Mouse (Mus musculus) cerebellum, postnatal 25 days (tissue): ENCODE results near the gene Slc35g1.
"Not testable (repeated sequence)": the region's sequence is repeated elsewhere in the genome, so short reads cannot be mapped to it uniquely, and the experiment has no call there.

ENCODE experiments used
- DNase-seq, 2 experiments: peaks; one replicate each; pipeline ENCODE4 v3.0.0; 2021; ENCODE audit warnings: mixed read lengths in 2 of 2

The Slc35g1 gene

DNA sequence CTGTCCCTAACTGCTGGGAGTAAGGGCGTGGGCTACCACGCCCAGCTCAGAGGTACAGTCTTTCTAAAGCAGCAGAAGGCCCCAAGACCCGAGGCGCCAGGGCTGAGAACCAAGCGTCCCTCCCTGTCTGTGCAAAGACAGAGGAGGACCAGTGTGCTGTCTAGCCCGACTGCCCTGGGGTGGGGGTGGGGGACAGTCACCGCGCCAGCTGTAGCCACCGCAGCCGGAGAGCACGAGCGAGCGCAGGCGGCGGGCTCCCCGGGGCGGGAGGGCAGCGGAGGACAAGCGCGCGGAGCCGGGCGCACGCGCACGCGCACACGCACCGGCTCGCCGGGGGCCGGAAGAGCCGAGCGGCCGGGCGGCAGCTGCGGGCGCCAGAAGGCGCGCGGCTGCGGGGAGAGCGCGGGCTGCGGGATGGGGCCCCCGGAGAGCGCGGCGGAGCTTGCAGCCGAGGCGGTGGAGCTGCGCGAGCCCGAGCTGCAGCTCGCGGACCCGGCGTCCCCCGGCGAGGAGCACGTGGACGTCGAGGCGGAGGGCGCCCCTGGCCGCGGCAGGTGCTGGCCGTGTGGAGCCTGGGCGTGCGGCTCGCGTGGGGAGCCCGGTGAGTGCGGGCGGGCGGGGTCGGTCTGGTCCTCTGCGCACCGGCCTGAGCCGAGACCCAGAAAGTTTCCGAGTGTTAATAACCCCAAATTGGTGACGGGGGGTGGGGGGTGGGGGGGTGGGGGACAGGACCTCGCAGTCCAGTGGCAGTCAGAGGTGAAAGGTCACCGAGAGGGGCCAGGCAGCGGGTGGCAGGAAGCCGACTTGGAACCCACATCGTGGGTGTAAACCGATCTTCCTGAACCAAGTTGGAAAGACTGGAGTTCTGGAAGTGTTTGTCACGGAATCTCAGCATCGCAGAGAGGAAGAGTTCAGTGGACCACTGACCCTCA lies at the start of gene Slc35g1:
TSS of gene Slc35g1 (plus strand) at position 280 of the 932 bp plus-strand sequence.
- DNase-seq, result peak; percentile 74 to 84

GRCm38 (mm10) chr19:38348271-38349012 lies 47.3 kb upstream of the Slc35g1 start:
- no peak for DNase-seq

DNA sequence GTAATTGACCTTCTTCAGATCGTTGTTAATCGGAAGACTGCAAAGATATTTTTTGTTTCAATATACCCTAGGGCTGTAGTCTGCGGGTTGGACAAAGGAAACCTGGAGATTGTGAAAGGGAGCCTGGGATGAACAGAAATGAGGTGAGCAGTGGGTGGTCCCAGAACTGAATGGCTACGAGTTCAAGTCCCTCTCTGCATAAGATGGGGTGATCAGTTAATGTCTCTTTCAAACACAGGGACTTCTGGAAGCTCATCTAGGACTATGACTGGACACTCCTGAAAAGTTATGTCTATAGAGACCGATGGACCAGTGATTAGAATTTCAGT lies 46.8 kb upstream of the Slc35g1 start:
- DNase-seq, result no peak

GRCm38 (mm10) chr19:38351202-38351601 lies 44.6 kb upstream of the Slc35g1 start:
- DNase-seq, result no peak

DNA sequence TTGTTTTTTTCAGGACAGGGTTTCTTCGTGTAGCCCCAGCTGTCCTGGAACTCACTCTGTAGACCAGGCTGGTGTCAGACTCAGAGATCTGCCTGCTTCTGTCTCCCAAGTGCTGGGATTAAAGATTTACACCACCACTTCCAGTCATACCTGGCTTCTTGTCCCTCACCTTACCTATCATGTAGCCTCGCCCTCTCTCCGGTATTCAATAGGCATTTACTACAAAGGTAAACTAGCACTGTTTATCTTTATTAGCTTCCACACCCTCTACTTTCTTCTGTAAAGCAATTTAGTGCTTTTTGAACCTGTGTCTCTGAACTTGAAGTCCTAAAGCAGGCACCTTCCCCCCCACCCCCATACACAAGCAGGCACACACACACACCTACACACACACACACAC lies 44.1 kb upstream of the Slc35g1 start:
- no peak for DNase-seq

- DNase-seq, result peak; percentile 11 to 49
Measured at GRCm38 (mm10) chr19:38352495-38353130, 43.2 kb upstream of the Slc35g1 start.

GRCm38 (mm10) chr19:38354279-38354678 lies 41.5 kb upstream of the Slc35g1 start:
- DNase-seq, result no peak

DNA sequence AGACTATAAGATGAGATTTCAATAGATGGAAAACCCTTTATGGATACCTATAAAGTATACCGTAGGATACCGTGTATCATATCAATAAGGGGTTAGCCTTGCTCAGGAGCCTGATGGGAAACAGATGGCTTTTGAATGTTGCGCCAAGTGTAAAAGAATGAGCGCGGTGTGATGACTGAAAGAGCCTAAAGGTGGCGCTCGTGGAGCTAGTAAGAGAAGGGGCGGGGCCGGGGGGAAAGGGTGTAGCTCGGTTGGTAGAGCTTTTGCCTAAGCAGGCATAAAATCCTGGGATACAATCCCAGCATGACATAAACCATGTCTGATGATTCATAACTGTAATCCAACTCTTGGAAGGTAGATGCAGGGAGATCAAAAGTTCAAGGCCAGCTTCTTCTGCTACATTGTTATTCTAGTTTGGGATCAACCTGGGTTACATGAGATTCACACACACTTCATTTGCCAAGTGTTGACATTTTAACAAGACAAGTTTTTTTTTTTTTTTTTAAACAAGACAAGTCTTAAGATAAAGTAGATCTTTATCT lies 40.9 kb upstream of the Slc35g1 start:
- no peak for DNase-seq

DNA sequence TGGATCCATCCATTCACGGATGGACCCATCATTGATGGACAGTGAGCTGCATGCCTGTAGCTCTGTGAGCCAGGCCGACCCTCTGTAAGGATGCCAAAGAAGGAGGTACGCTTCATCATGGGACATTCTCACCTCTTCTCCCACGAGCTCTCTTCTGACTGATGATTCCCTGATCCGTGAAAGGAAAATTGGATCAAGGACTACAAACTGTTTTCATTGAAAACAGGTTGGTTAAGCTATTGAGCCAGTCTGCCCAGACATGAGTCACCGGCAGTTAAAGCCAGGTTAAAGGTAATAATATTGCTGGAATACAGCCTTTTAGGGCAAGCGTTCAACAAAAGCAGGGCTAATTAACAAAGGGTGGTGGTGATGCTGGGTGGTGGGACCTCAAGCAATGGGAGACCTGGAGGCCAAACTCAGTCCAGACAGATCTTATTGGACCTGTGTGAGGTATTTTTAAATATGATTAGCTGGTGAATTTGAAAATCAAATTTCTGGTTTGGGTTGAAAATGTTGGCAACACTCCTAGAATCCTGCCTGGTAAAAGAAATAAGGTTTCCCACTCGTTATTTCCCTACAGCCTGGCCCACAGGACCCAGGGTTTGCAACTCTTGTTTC lies 39.5 kb upstream of the Slc35g1 start:
- DNase-seq, result no peak

DNA sequence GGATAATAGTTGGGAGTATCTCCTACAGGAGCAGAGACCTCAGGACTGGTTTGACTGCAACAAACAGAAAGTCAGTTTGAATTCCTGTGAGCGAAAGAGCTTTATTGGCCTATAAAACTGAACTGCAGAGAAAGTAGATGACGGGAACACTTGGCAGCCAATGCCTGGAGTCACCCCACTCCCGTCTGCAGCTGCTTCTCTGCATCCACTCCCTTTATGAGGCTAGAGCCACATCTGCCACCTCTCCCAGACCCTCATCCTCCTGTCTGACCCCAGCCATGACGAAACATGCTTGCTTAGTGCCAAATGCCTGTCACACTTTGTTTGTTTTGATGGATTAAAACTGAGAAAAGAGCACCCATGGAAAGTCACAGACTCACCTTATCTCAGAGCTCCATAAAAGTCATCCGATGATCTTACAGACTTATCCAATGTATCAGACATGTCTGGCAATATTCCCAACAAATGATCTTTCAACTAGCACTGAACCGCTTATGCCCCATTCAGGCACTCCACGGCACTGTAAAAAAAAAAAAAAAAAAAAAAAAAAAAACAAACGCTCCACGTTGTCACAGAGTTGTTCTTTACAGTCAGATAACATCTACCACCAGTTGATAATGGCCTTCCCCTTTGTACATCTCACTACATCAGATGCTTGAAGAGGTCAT lies 37.7 kb upstream of the Slc35g1 start:
- no peak for DNase-seq

DNA sequence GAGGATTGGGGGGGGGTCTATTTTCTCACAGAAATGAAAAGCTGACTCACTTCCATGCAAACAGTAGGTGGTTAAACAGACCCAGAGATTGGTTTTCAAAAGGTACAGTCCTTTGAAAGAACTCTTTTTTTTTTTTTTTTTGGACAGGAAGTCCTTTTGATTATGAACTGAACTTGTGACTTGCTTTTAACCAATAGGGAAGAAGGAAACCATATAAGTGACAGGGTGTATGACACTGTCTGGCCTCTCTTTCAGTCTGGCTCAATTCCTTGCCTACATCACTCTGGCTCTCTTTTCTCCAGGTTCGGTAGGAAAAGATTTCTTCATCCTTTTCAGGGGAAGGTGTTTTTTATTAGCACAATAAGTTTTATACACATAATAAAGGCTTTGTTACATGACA lies 36.5 kb upstream of the Slc35g1 start:
- no peak for DNase-seq

- no peak for DNase-seq
Measured at GRCm38 (mm10) chr19:38361850-38362249, 33.9 kb upstream of the Slc35g1 start.

- DNase-seq, result no peak
Measured at GRCm38 (mm10) chr19:38363358-38363757, 32.4 kb upstream of the Slc35g1 start.

DNA sequence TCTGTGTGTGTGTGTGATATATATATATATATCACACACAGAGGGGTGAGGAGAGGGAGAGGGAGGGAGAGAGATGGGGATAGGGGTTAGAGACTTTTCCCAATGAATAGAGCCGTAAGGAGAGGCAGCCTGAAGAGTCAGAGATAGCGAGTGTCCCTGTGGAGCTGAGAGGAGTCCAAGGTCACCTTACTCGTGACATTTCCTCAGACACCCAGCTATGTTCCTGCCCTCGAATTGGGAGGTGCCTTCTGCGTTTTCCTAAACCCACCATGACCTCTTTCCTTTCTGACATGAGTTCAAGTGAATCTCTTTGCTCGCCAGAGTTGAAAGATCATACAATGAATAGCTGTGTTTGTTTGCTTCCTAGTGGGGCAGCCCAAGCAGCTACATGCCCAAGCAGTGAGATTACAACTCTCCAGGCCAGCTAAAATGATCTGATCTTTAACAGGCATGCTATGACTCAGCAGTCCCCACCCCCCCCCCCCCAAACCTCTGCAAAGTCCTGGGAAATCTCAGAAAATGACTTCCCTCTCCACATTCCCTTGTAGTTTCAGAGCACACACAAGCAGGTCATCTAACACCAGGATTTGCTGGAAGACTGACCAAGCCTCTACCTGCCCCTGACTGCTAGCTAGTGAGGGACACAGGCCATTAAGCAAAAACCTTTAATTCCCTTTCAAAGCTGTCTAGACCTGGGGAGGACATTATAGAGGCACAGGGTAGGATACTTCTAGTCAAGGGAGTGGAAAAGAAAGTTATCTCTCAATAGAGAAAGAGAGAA lies 31.7 kb upstream of the Slc35g1 start:
- DNase-seq, result no peak

DNA sequence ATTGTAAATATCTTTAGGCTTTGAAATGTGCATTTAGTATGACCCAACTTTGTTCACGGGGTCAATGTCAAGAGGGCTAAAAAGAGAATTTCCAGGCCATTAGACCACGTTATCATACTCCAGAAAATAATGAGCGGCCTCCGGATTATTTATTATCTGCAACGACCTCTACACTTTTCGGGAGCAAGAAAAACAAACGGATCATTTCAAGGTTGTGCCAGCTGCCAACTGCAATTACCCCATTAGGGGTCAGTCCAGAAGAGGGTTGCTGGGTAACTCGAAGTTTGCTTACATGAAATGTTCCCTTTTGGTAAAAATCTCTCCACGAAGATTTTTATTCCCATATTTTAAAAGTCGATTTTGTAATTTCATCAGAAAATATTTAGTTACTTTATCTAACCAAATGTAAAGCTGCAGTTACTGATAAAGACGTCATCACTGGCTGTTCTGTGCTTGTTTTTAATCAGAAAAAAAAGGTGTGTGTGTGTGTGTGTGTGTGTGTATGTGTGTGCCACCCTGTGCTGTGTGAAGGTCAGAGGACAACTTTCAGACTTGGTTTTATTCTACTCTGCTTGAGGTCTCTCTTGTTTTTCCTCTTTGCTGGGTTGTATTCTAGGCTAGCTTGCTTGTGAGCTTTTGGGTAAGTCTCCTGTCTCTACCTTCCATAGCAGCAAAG lies 30.7 kb upstream of the Slc35g1 start:
- DNase-seq, result no peak

DNA sequence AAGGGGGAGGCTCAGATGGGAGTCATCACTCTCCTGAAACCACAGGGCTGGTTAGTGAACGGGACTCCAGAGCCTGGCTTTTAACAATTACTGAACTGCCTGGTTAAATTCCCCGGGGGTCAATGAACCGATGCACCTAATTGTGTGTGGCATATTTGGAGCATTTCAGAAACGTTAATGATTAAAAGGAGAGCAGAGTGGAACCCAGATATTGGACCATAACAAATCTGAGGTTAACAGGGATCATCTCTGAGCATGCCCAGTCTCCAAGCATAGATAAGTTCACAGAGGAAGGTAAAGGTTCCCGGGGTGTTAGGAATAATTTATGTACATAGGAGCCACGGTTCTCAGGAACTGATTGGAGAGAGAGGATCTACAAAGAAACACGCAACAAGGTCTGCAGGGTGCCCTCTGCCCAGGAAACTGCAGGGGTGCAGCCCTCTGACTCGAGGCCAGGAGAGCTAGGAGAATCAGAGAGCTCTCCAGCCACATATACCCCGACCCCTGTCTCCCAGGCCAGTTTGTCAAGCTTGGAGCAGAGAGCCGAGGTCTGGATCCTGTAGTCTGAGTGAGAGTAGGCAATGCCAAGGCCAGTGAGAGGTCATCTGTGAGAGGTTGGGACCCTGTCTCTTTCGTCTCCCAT lies 23.2 kb upstream of the Slc35g1 start:
- no peak for DNase-seq

GRCm38 (mm10) chr19:38373371-38373770 lies 22.4 kb upstream of the Slc35g1 start:
- DNase-seq, result no peak

GRCm38 (mm10) chr19:38383769-38384168 lies 12.0 kb upstream of the Slc35g1 start:
- no peak for DNase-seq

DNA sequence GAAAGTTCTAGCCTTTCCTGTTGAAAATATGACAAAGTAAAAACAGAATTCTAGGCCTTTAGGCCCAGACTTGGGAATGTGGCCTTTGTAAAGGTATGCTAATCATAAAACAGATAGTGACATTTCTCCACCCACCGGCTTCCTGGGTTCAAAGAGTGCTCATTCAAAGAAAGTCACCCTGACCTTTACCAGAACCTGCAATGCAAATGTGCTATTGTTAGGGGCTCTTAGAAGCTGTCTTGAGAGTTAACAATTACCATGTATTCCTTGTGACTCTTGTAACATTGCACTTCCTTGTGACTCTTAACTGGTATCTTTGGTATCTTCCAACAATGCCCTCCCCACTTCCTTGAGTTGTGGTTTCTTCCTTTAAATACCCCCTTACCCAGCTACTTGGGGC lies 8.8 kb upstream of the Slc35g1 start:
- not testable (repeated sequence) for DNase-seq

GRCm38 (mm10) chr19:38387835-38388234 lies 7.9 kb upstream of the Slc35g1 start:
- no peak for DNase-seq
